Mouse (Mus musculus): ENCODE data around the gene Gm26558. TPM values are rescaled to one million over a fixed set of nuclear protein-coding genes. Genes with fewer than 3 reads are reported as not detected.

Gene Gm26558
- polyA plus RNA-seq, 2 experiments from 2014 or later = not detected

DNA sequence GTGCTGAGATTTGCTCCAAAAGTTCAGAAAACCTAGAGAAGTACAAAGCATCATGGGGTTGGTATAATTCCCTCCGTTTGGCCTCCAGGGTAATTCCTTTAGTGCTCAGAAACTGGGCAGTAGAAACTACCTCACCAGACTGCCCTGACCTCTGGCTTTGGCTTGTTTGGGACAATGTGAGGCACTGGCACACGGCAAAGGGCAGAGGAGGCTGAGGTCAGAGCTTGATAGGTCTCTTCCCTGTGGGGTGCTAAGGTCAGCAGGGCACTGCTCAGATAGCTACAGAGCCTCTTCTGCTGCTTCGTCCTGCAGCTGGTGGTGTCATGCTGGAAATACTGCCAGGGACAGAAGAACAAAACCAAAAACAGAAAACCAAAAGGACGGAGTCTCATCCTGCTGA lies 14.2 kb downstream of the Gm26558 start:
- ATAC-seq = no peak

DNA sequence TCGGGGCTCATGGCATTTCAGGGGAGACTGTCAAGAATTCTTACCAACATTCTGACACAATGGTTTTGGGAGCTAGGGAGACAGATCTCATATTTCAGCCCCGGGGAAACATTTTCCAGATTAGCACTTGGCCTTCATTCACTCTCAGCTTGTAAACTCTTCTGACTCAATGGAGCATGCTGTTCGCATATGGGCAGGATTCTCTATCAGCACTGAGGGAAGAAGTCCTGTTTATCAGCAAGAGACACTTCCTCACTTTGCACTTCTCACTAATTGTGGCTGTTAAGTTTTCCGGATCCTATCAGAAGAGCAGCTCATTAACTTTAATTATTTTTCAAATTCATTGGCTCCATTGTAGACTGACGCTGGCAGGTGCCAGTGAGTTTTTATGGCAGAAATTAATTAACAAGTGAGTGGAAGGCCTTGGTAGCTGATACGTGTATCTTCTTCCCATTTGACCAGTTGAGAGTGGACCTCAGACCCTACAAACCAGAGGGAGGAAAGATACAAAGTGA lies 16.6 kb downstream of the Gm26558 start:
- ATAC-seq = no peak

DNA sequence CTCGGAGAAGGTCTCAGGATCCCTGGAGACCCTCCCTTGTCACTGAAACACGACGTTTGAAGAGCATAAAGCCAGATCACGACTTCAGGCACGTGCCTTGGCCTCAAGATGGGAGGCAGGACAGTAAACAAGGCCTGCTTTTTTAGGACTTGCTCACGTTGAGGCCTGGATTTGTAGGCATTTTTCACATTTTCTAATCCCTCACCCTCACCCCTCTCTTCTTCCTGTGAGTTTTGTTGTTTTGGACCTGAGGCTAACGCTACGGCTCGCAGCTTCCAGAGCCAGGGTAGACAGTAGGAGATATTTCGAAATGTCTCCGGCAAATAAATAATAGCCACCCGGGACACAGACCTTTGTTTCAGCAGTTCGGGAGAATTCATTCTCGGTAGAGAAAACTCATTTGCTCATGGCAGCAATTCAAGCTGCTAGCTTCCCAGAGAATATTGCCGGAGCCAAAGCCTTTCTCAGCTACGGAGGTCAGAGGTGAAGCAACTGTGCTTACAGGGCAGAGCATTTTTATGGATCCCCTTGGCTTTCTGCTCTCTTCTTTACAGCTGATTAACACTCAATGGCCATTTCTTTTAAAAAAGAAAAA lies 18.8 kb downstream of the Gm26558 start:
- ATAC-seq = no peak

DNA sequence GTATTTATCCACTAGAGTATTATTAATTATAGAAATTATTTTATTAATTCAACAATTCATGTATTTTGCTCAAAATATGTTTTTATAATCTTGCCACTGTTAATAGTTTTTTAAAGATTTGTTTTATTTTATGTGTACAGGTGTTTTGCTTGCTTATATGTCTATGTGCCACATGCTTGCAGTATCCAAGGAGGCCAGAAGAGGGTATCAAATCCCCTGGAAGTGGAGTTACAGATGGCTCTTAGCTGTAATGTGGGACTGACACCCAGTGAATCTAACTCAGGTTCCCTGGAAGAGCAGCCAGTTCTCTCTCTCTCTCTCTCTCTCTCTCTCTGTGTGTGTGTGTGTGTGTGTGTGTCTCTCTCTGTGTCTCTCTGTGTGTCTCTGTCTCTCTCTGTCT lies 20.9 kb downstream of the Gm26558 start:
- ATAC-seq = no peak

DNA sequence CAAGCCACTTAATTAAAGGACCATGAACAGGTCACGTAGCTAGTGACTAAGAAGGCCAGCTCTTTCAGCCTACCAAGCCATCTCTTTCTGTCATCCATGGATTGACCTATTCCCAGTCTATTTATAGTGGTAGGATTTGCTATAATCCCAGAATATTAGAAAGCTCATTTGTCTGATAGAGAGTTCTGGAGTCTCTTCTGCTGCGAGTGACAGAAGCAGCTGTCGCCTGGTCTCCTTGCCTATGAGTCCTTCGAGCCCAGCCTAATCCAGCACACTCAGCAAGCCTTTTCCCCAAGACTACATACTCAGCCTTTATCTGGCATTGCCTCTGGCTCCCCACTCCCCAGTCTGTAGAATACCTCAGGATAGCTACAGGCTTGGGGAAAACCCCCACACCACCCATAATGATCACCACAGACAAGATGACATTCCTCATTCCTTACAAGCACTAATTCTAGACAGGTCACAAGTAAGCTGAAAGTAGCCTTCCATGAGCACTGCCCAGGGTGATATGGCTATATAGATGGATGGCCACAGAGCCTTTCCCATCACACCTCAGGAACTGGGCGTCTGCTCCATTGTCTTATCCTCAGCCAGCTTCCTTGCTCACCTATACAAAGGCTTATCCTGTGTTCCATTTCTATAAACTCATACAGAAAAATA lies 27.7 kb downstream of the Gm26558 start:
- no peak for ATAC-seq

DNA sequence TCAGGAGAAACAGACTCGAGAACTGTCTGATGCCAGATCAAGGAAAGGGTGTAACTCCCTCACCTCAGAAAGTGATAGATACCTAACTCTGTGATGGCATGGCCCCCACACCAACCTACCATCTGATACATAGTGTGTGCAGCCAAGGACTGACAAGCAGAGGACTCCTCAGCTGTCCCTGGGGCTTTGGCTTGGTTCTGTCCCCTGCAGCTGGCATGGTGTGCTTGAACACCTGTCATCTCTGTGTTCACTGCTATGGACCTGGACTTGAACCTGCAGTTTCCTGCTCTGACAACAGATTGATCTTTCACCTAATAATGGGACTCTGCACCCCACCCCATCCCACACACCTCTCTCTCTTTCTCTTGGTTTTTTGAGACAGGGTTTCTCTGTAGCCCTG lies 29.5 kb downstream of the Gm26558 start:
- no peak for ATAC-seq

DNA sequence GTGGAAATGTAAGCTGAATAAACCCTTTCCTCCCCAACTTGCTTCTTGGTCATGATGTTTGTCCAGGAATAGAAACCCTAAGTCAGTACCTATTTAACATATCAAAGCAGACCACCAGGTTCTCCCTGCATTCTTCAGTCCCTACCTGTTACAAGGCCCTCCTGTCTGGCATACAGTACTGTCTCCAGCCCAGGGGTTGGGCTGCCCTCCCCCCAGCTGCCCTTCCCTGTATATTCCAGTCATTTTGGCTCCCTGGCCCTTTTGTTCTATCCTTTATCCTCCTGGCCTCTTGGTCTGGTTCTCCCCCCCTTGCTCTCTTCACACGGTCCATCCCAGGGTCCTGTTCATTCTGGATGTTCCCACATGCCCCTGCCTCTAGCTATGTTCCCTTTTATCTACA lies 30.6 kb downstream of the Gm26558 start:
- no peak for ATAC-seq

DNA sequence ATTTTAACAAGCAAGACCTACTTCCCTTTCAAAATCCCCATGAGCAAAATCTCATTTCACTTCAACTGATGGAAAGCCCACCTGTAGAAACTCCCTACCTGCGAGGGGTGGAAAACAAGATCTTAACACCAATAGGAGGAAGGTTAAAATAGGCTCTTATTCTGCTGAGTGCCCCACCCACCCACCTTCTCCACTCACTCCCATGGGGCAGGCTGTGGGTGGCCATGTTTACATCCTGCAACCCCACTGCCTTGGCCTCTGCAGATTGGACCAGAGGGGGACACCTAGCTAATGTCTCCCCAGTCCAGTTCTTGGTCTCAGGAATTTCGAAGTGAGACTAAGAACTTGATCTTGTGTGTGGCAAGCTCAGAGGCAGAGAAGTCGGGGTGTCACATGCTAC lies 32.0 kb downstream of the Gm26558 start:
- no peak for ATAC-seq

DNA sequence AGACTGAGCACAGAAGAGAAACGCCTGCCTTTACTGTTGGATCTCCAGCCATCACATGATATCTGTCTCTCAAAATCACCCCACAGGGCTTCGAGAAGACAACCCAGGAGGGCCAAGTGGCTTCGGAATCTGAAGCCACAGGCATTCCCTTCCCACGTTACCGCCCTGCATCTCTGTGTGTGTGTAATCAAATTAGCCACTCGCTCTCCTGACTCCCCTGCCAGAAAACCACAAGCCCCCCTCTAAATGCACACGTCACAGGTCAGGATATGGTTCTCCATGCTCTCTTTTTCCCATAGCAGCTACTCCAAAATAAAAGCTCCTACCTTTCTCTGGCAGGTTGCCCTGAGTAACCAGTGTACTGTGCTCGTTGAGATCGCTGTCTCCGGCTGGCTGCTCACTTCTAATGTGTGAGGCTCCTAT lies 32.6 kb downstream of the Gm26558 start:
- no peak for ATAC-seq

DNA sequence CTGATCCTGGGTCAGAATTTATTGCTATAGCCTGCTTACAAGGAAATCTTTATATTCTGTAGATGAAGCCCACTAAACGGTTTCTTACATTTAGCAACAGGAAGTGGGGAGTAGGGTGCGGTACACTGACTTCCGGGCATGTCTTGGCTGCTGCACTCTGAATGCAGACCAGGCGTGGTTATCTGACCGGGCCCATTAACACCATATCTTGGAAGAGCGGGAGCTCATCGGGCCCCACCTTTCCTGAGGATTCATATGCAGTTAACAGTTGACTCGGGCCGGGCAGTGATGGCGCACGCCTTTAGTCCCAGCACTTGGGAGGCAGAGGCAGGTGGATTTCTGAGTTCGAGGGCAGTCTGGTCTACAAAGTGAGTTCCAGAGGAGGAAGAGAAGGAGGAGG lies 33.5 kb downstream of the Gm26558 start:
- no peak for ATAC-seq

DNA sequence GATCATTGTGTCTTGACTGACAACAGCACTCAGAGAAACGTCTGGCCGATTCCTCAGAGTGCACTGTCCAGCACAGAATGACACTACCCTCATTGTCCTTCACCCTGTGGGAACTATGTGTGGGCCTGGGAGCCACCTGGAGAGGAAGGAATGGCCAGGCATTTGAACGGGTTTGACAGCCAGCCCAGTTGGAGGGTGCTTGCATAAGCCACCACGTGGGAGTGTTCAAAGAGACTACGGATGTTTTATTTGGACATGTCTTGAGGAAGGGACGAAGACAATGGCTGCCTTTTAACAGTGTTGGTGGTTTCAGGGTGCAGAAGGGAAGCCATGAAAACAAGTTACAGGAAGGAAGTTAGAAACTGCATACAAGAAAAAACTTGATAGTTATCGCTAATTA lies 36.1 kb downstream of the Gm26558 start:
- no peak for ATAC-seq

DNA sequence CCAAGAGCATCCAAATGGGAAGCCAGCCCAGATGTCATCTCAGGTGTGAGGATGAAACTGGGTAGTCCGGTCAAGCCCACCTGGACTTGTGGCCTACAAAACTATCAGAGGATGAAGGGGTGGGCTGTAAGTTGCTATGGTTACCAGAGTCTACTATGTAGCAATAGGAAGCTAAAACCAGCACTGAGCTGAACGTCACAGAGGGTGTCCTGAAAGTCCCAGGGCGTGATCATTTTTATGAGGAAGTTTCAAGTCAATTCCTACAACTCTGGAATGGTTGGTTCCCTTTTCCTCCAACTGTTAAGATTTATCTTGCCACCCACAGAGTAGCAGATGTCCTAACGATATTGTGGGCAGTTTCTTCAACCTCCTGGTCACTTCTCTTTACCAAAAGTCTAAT lies 39.7 kb downstream of the Gm26558 start:
- ATAC-seq = no peak

DNA sequence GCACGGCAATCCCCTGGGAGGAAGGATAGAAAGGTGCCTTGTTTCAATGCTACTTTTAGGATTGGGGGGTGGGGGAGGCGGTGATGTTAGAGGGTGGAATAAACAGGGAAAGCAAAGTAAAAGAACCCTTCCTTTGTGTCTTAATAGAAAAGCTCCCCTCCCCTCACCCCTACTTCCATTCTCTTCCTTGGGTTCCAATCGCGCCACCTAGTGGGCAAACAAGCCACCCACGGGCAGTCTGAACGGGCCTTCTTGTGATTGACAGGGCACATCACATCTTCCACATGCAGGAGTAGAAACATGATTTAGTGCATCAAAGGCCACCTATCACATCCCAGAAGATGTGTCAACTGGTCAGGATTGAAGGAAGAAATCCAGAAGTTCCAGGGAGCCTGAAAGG lies 41.7 kb downstream of the Gm26558 start:
- no peak for ATAC-seq

DNA sequence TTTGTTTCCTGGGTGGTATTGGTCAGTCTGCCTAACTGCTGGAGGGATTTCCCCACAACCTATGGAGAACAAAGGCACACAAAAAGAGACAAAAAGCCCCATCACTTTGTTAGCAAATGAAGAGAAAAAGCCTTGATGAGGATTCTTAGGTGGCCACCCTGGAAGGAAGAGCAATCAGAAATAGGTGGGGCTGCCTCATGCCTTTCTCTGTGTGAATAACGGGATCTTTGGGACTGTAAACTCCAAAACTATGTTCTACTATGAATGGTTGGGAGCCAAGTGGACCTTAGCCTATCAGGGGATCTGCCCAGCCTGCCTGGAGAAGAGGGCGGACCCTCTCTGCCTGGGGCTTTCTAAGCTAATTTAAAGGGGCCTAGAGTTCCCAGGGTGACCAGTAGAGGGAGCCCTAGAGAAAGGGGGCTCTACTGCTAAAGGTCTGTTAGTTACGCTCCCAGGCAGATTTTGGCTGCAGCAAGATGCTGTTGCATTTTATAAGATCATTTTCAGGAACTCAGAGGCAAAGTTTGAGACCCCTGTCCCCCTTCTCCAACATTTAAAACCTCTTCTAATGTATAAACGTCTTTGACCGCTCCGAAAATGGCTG lies 42.6 kb downstream of the Gm26558 start:
- no peak for ATAC-seq

DNA sequence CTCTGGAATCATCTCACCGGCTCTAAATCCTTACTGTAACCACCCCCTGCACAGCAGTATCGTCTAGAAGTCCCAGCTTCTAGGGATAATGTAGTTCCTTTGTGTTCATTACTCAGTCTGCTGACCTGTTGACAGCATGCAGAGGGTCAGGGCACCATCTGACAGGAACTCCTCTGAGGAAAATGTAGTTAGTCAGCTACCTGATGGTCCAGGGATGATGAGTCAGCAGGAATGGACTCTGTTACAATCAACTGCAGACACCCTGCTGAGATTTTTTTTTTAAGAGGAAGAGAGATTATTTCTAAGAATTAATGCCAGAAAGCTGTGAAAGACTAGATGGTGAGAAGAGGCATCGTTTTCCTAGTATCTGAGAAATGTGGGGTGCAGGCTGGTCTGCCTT lies 45.3 kb downstream of the Gm26558 start:
- ATAC-seq = no peak

DNA sequence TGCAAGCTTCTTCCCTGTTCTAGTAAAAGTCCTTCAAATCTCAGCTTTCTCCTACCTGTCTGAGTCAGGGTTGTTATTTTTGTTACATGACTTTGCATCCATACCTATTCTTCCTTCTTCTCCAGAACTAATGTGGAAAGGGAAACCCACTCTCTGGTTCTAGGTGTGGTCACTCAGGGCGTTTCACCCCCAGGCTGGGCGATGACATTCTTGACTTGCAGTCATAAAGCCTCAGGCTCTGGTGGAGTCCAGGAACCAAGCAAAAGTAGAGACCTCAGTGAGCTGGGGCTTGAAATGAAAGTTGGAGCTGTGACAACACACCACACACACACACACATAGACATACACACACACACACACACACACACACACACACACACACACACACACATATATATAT lies 45.8 kb downstream of the Gm26558 start:
- no peak for ATAC-seq

DNA sequence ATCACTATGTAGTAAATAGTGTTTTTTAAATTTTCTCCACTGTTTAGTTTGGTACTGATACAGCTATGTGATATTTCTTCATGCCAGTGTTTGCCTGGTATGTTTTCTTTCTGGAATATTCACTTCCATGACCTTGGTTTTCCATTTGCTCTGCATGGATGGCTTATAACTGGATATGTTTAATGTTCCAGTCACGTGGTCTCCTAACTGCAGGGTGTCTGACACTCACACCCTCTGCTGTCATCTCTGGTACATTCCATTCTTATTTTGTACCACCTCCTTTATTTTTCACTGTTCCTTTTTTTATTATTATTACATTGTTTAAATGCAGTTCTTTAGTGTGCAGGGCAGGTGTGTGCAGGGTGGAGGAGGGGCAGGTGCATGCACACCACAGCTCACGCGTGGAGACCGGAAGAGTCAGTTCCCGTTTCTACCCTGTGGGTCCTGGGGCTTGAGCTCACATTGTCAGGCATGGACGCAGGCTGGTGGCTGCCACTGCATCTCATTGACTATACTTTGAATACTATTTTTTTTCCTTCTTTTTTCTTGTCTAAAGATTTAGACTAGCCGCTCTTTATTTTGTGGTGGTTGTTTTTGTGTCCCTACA lies 47.1 kb downstream of the Gm26558 start:
- no peak for ATAC-seq

Other genes with a start within 250 kb of the Gm26558 start
- gene Sp5, start 187.2 kb downstream of the Gm26558 start, polyA plus RNA-seq (2017; shearing (Covaris generic)) = not detected
- gene Erich2, start 153.3 kb downstream of the Gm26558 start, polyA plus RNA-seq (2017; shearing (Covaris generic)) = not detected
- under 1 TPM in 1 of 2 experiments, not detected in 1; 0.21 TPM for gene Gad1, start 109.0 kb downstream of the Gm26558 start, polyA plus RNA-seq (2017; shearing (Covaris generic))
- 10 to 100 TPM; 44.7 to 48.2 TPM for gene Gorasp2, start 532 bp downstream of the Gm26558 start, polyA plus RNA-seq (2017; shearing (Covaris generic))
- gene Tlk1, start 163.6 kb upstream of the Gm26558 start, polyA plus RNA-seq (2017; shearing (Covaris generic)) = 10 to 100 TPM; 32.6 to 42.9 TPM

Measured in activated CD4-positive, CD25-positive, alpha-beta regulatory T cell, adult 4 months (primary cell).